Mouse (Mus musculus): Measurements from ENCODE around the gene Igfbp1.

The Igfbp1 gene

DNA sequence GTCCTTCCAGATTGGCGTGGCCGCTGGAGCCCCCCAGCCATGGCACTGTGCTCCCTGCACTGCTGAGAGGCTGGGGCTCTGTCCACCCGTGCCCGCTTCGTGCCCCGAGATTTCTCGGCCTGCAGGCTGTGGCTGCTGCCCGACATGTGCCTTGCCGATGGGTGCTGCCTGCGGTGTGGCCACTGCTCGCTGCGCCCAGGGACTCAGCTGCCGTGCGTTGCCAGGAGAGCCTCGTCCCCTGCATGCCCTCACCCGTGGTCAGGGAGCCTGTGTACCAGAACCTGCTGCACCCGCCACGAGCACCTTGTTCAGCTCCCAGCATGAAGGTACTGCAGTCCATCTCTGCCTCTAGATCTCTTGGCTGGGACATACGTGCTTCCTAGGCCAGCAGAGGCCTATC, 424 bp downstream of the Igfbp1 start:
- no peak for DNase-seq

DNA sequence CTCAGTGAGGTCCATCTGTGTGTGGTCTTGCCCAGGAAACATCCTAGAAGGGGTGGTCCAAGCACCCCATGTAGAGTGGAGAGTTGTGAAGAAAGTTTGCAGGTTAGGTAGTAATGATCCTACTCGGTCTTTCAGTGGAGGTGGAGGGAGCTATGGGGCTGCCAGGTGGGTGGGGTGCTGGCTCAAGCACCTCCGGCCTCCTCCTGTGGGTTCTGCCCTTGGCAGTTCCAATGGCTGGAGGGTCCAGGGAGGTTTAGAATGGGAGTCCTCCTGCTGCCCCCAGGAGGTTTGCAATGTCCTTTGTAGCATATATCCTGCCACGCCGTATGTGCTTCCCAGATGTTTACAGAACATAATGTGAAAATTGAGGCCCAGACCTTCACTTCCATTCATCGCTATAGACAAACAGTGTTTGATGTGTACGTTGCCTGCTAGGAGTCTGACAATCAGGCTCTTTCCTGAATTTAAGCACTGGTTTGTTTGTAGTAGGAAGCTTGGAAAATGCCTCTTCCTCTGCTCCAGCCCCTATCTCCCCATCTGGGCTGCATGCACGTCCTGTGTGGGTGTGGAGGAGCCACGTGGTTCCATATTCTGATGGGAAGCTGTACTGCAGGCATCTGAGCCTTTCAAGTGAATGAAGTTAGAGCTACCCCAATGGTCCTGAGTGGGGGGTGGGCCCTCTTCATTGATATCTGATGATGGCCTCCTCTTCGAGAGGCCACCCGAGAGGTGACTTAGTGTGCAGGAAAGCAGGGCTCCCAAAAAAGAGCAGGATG, 1.1 kb downstream of the Igfbp1 start:
- DNase-seq: no peak

DNA sequence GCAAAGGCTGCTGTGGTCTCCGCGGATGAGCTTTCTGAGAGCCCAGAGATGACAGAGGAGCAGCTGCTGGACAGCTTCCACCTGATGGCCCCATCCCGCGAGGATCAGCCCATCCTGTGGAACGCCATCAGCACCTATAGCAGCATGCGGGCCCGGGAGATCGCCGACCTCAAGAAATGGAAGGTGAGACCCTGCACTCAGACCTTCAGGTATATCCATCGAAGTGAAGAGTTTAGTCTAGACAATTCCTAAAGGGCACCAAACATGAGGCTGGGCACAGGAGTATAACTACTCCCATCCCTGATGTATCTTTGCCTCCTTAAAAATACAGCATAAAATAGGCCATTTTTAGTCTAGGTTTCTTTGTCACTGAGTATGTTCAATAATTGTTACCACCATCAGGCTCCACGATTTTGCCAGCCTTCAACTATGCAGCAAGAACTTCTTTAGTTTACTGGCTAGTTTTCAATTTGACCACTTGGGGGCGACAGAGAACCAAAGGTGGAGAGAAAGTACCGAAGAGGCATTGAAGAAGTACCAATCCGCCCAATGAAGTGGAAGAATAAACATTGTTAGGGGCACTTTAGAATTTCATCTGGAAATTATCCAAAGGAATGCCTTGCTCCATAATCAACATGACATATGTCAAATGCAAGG, 2.3 kb downstream of the Igfbp1 start:
- peak; percentile 82 for DNase-seq

DNA sequence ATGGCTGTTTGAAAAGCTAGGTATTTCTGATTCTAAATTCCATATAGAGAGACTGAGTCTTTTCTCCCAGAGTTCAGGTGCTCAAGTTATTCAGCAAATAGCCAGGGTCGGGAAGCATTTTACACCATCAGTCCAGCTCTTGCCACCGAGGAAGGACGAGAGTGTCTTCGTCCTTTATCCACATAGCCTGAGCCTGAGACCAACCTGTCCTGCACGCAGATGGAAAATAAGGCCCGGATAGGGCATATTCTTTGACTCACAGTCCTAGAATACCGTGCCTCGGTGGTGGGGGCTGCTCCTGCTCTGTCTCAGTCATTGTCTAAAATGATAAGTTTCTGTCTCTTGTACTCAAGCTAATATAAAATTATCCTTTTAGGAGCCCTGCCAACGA, 2.8 kb downstream of the Igfbp1 start:
- DNase-seq: no peak

DNA sequence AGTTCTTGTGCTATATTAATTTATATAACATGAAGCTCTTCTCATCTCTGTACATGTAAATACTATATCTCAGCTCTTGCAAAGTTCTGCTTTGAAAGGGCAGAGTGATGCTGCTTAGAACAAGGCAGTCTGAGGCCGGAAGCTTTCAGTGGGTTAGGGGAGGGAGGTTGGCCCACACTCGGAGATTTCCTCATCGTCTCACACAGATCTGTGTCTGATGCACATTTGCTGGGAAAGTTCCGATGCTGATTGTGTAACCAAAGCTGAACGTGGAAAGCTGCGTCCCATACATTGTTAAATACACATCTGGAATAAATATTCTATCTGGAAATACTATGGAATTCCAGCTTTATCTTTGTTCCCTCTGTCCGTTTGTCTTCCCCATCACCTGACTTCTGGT, 4.6 kb downstream of the Igfbp1 start:
- no peak for DNase-seq

DNA sequence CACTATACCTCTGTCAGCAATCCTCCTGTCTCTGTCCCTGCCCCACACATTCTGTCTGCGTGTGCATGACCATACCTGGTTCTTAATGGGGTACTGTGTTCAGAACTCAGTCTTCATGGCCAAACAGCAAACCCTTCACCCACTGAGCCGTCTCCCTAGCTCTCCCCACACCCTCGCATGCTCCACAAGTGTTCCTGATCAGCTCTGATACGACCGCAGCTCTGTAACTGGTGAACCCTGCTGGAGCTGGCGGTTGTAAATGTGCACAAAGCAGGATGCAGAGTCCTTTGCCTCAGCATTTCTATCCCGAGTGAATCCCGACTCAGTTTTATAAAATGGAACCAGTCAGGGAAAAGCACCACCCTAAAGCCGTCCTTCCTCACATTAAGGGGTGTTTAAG, 6.3 kb downstream of the Igfbp1 start:
- DNase-seq: no peak

DNA sequence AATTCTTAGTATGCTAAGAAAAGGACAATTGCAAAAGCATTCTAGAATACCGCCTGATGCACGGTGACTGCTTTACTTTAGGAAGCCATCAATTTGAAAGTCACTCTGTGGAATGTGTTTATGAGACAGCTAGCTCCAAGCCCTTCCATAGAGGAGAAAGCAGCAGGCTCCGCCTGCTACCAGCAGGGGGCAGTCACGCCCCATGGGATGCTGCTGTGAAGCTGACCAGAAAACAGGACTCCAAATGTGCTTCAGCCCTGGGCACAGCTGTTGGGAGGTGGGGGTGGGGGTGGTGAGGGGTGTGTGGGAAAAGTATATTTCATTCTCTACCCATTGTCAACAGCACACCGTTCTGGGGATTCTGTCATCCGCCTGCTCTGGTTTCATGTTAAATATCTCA, 12.8 kb downstream of the Igfbp1 start:
- peak; percentile 84 to 86 for DNase-seq

DNA sequence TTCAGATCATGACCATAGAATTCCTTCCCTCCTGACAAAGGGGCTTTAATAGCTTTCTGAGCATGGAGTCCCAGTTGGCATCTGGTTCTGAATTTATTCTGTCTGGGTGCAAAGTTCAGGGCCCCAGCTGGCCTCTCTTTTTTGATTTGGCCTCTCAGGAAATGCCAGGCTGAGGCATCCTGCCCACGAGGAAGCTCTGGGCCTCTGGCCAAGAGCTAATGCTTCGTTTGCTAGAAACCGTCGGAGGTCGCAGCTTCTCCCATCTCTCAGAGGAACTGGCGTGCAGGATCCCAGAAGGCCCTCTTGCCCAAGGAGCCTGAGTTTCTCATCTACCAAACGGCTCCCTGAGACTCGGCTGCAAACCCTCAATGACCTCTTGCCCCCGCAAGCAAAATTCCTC, 13.6 kb downstream of the Igfbp1 start:
- peak; percentile 62 to 64 for DNase-seq

DNA sequence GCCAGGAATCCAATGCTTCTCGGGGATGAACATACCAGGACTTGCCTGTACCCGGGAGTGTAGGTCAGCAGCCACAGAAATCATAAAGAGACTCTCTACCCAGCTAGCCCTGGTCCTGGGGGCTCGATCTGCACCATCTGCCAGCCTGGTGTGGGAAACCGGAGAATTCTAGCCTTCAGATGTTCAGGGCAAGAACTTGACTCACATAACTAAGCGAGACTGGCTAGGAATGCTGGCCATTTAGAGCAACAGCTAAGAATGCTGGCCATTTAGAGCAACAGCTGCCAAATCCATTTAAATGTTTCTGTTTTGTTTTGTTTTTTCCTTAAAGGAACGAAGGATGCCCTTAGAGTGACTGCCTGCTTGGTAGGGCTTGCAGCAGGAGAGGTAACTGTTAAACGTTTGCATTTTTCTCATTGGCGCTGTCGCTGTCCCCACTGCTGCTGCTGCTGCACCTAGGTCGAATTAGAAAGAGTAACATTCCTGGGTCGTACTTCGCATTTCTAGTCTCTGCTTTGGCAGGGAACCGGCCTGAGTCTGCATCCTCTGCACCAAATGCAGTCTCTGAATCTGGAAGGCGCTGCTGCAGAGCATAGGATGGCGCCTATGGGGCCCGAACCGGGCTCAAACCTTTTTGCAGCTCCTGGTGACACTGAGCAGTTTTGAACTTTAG, 14.7 kb downstream of the Igfbp1 start:
- no peak for DNase-seq

DNA sequence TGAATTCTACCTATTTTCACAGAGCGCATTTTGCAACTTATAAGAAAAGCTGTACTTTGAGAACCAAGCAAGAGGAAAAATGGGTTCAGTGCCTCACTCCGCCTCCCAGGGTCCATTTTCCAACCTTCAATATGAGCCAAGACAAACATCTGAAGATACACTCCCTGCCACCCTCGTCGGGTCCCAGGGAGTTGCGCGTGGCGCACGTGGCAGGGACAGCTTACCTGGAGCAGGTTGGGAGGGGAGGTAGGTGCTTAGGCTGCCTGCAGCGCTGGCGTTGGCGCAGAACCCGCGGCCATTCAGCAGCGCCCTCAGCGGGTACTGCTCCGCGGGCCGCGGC, 15.5 kb downstream of the Igfbp1 start:
- no peak for DNase-seq

DNA sequence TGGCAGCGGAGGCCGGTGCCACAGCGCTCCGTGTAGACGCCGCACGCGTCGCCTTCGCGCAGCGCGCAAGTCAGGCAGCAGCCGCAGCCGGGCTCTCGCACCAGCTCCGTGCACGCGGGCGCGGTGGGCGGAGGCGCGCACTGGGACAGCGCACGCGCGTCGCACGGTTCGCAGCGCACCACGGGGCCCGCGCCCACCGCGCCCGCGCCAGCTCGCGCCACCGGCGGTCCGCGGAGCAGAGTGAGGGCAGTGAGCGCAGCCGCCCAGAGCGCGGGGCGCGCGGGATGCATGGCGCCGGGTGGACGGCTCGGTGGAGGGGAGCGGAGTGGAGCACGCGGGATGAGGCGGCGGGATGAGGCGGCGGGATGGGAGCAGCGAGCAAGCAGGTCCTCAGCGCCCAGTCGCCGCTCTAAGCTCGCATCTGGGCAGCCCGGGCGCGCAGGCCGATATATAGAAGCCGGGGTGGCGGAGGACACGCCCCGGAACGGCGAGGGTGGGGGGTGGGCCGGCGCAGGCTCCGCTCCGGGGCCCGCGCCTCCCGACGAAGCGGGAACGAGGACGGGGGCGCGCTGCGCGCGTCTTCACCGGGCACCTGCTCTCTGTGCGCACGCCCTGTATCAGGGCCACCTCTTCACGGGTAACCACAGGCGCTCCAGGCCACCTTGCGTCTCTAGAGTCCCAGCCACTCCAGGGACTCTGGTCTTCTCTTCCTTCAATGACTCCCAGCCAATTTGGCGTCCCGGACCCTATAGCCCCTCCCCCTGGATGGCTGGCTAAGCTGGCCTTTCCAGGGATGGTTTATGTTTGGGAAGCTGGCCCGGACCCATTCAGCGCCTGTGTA, 16.1 kb downstream of the Igfbp1 start, which contains the start of gene Igfbp3:
TSS of gene Igfbp3 (minus strand) at position 423 of the 841 bp plus-strand sequence.
- DNase-seq: peak; percentile 84 to 89

DNA sequence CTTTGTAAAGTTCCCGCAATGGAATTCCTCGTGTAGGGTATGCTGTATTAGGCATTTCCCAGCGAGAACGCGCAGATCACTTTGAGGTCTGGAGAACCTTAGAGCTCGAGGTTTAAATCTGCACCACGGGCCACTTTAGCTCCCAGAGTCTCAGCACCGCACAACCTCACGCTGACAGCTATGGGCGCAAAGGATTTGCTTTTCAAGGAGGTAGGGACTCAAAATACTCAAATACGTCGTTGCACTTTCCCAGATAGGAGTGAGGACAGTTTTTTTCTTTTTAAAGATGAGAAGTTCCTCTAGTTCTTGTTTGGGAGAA, 16.7 kb downstream of the Igfbp1 start:
- DNase-seq: no peak

DNA sequence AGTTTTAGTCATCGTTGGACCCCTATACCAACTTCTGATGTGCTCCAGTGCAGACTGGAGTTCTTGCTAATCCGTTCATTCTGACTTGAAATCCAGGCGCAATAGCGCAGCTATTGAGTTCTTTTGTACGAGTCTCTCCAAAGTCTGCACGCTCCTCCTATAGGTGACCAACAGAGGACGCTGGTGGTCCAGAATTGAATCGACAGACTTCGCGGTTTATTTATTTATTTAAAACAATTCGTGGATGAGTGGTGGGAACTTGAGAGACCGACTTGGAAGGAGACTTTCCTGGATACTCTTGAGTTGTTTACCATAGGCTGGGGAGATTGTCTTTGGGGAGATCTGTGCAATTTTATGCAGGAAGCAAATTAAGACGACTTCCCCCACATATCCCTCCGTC, 17.2 kb downstream of the Igfbp1 start:
- peak; percentile 87 to 90 for DNase-seq

DNA sequence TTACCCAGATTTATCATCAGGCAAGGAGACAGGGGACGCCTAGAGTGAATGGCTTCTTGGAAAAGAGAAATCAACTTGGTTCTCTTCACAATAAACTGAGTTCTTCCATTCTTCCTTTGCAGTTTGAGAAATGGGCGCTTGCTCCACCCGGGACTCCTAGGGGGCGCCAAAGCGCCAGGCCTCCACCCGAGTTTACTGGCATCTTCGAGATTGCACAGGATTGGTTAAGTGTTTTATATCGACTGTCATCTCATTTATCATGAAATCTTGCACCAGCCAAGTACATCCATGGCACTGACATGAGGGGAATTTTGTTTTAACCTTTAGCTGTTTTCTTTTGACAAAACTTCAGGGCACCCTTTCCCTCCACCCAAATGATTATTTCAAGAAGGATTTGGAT, 18.1 kb downstream of the Igfbp1 start:
- peak; percentile 89 to 90 for DNase-seq

DNA sequence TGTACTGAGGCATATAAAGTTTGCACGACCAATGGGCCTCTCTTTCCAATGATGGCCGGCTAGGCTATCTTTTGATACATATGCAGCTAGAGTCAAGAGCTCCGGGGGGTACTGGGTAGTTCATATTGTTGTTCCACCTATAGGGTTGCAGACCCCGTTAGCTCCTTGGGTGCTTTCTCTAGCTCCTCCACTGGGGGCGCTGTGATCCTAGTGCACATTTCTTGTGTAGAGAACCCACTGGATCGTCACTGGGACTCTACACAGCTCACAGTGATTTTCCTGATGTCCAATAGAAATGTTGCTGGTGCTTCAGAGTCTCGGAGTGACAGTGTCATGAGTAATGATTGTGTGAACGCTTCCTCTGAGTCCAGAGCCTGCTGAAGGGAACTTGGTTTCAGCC, 24.2 kb downstream of the Igfbp1 start:
- DNase-seq: peak in 1 of 2 experiments; percentile 40

DNA sequence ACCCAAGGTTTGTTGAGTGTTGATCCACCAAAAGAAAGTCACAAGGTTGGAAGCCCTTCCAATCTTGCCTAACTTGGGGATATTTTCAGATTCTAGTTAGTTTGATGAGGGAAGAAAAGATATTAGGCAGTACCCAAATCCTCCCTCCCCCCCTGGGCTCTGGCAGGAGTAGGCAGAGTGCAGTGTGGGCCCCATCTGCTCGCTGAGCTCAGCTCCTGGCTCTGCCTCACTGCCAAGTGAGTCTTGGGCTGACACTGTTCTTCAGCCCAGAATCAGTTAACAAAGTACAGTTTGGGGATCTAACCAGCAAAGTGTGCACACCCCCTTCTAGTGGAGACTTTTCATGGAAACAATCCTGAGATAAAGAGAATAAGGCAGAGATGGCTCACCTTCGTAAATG, 28.6 kb downstream of the Igfbp1 start:
- DNase-seq: peak; percentile 61

DNA sequence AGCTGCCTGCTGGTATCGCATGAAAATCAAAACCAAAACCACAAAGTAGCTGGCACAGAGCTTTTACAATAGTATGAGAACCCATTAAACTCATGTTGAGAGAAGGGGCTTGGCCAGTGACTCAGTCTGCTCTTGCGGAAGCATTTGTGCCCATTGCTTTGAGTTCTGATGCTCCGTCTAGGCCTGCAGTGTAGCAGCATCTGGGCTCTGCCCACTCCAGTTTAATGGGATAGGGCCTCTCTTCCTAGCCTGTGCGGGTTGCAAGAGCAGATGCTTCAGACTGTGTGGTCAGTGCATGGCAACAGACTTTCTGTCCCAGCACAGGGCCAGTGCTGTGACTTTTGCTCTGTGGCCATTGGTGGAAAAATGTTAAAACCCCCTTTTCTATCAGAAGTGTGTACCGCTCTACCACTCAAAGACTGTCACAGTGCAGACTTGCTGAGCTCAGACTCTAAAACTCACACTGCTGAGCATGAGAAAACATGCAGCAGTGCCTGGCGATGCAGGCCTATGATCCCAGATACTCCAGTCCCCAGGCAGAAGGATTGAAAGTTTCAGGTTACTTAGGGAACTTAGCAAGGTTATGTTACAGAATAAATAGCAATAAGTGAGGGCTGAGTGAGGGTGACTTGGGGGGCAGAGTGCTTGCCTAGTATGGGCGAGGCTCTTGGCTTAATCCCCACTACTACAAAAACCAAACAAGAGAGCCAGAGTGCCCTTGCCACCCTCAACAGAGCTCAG, 29.4 kb downstream of the Igfbp1 start:
- no peak for DNase-seq

DNA sequence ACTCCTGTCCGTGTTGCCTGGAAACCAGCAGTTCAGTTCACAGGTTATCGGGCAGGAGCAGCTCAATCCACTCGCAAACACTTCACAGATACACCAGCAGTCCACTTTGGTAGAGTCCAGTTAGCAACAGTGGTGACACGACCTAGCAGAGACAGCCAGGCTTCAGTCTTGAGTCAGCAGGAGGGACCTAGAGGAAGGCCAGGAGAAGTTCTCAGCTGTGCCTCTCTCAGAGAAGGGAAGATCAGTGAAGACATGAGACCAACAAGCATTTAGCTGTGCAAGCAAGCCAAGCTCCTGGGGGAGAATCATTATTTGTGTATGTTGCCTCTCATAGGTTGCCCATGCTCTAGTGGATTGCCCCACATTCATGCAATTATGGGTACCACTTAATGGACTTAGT, 30.5 kb downstream of the Igfbp1 start:
- DNase-seq: no peak

DNA sequence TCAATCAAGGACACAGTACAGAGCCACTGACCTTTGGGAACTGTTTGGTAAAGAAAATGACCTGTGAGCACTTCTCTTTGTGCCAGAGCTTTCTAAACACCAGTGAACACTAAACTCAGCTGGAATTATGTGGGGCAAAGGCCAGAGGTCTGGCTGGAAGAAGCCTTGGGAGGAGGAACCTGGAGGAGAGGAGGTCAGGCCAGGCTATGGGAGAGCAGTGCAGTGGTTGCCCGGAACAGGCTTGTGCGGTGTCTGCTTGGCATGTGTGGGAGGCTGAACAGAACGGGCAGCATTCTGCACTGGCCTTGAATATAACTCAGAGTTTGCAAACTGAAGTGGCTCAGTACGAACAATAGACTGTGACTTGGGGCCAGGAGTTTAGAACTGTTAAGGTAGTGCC, 32.4 kb downstream of the Igfbp1 start:
- DNase-seq: no peak

DNA sequence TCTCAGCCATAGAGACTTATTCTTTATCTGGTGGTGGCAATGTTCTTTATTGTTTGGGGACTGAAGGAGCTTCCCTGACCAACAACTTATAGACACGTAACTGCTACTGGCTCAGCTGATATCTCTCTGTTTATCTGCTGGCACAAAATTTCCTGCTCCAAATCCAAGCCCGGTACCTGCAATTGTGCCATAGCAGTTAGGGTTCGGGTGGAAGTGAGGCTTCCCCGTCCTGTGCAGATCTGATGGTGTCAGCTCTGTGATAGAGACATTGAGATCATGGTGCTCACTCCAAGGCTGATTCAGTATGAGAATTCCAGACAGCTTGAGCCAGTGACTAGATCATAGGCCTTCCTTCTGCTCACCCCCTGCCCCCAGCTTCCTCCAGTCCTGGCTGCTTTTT, 34.4 kb downstream of the Igfbp1 start:
- no peak for DNase-seq

DNA sequence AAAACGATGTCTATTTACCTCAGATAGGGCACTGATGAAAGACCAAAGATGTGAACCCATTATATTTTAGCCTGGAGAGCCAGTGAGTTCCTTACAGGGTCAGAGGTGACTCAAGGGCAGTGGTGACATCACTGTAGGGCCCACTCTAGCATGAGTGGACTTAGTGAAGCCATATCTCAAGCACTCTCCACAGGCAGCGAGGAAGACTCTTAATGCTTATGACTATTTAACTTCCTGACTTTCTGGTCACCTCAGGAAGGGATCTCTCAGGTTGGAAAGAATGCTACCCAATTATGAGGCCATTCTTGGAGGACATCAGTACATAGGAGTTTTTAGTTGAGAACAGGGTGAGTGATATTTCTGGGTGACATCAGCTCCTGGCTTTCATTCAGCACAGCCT, 35.8 kb downstream of the Igfbp1 start:
- DNase-seq: no peak

DNA sequence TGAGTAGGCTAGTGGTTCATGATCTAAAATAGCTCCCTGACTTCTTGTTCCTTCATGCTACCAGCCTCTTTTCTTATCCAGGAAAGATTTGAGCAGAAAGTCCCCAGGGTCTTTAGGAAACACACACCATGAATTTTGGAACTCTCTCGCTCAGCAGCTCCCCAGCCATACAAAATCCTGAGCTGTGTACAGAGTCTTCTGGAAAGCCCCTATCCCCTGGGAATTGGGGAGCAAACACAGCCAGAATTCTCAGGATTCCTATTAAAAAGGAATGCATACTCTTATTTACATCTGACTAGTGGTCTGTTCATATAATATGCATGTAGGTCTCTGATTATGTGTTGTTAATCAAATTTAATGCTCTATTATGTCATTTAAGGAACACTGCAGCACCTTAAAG, 36.9 kb downstream of the Igfbp1 start:
- no peak for DNase-seq

Measured in cerebellum, postnatal 14 days (tissue).